Mouse (Mus musculus) forelimb bud, embryonic 11.5 days (tissue): ENCODE measurements at regions not wholly inside any gene's neighbourhood (a gene's known extent, or its start where the extent isn't known, plus 50 kb on each side); places are given as distances from the start of the nearest gene placed in this dataset.
A peak's percentile ranks its signal among the peaks of the same experiment; 100 is the strongest.

Experiments
- DNase-seq: peaks from one replicate; pipeline ENCODE4 v3.0.0-alpha.2; 2012; ENCODE audit warnings: low read depth, low spot score

DNA sequence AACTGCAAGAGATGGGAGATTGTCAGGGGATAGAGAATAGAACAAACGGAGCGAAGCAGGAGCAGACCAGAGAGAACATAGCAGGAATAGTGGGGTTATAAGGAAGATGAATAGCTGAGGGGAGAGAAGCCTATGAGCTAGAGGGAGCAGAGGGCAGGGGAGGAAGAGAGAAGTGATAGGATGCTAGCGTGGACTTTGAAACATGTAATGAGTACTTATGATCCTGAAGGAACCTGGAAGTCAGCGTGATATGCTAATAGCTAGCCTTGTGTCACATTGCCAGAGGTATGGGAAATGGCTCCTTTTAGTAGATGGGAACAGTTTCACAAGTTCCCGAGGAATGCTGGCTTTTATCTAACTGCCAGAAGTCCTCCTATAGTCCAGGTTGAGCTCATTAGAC, 51.8 kb downstream of the Calml3 start:
- no peak for DNase-seq

DNA sequence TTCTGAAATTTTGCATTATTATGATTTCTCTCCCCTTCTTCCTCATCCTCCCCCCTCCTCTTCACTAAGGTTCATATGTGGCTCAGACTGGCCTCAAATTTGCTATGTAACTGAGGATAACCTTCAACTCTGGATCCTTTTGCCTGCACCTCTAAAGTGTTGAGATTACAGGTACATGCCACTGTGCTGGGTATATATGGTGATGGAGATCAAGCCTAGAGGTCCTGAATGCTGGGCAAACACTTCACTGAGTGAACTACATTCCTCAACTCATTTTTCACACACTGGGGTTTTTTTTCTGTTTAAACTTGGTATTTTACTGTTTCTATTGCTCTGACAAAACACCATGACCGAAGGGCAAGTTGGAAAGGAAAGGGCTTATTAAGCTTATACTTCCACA, 52.9 kb downstream of the Calml3 start:
- DNase-seq: no peak

- DNase-seq: no peak
Observed at GRCm38 (mm10) chr13:3750756-3751155, 53.4 kb downstream of the Calml3 start.

GRCm38 (mm10) chr13:3749646-3750045, 54.5 kb downstream of the Calml3 start:
- DNase-seq: no peak

DNA sequence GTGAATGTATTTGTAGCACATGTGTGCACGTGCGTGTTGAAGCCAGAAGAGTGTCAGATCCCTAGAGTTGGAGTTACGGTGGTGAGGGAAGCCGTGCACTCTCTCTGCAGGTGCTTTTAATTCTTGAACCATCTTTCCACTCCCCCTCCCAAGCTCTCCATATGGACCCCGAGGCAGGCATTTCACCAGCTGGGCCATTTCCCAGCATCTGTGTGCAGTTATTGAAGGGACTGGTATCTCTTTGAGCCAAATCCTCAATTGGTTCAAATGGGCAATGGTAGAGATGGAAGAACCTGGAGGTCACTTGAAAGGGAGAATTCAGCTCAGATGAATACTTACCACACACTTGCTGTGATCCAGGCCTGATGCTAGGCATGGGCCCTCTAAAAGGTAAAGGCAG, 55.3 kb downstream of the Calml3 start:
- DNase-seq: peak; percentile 40

DNA sequence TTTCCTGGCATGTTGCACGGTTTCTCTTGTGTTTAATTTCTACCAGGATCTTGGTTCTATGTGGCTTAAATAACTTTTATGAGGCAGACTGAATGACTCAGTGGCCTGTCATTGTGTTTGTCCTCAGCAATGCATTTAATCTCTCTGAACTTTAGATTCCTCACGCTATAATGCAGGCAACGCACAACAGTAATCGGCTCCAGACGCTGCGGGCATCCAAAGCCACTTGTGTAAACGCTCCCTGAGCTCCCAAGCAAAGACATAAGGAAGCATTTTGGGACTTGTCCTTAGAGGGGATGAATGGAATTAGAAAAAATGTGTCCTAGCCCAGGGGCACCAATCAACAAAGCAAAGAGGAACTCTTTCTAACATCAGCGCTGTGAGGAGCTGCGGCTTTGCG, 57.6 kb downstream of the Calml3 start:
- peak; percentile 49 for DNase-seq

- DNase-seq: no peak
Observed at GRCm38 (mm10) chr13:3744870-3745269, 59.2 kb downstream of the Calml3 start.

GRCm38 (mm10) chr13:3743692-3744457, 60.2 kb downstream of the Calml3 start:
- DNase-seq: no peak

GRCm38 (mm10) chr13:3742763-3743401, 61.2 kb downstream of the Calml3 start:
- peak; percentile 54 for DNase-seq

- DNase-seq: peak; percentile 94
Observed at GRCm38 (mm10) chr13:3742094-3742730, 61.9 kb downstream of the Calml3 start.

DNA sequence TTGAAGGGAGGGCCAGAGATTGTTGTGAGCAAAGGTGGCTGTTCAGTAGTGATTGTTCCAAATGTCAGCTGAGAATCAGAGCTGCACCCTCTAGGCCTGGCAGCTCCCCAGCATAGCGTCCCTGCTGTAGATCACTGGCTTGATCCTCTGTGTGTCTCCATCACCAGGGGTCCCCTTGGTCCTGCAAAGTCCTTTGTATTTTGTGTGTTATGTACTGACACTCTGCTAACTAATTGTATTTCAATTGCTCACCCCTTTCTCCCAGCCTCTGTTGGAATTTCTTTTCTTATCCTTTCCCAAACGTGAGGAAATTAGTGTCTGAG, 73.5 kb downstream of the Calml3 start:
- no peak for DNase-seq

DNA sequence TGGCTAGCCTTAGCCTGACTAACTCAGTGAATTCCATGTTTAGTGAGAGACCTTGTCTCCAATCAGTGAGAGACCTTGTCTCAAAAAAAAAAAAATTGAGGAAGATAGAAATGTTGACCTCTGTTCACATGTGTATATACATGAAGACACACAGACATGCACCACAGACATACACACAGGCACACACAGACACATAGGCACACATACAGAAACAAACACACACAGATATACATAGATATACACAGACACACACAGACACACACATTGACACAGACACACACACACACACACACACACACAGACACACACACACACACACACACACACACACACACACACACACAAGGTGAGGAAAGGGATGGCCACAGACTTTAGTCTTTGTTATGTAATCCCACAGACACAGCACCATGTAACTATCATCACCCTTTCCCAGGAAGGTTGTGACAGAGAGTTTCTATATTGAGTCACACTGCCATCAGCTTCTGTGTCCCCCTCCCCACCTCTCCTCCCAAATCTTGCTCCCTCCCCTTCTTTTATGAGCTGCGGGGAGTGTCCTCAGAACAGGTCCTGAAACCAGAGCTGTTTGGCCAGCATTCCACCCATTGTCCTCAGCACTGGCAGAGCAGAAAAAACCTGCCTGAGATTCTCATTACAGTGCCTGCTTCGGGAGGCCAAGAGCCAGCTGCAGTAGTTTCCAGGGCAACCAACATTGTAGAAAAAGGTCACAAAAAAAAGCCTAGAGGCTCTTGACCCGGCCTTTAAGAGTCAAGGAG, 74.0 kb downstream of the Calml3 start:
- DNase-seq: peak; percentile 66

GRCm38 (mm10) chr13:3728888-3729287, 75.2 kb downstream of the Calml3 start:
- DNase-seq: no peak

DNA sequence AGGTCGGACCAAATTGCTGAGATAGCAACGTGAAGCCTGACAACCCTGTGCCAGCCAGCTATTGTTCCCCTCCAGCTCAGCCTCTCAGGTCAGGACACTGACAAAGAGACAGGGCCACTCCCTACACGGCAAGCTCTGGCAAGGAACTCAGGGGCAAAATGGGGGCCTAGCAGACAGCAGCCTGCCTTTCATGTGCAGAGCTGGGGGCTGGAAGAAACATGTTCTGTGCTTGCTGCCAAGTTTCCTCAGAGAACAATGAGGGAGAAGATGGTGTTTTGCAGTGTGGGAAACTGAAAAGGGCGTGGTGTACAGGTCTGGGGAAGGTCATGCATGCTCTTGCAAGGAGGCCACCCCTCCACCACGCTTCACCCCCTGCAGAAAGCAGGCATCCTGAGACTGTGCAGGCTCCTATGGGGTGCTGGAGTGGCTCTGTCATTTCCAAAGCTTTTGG, 77.8 kb downstream of the Calml3 start:
- no peak for DNase-seq

- no peak for DNase-seq
Observed at GRCm38 (mm10) chr13:3725803-3726202, 78.3 kb downstream of the Calml3 start.

GRCm38 (mm10) chr13:3724313-3724712, 79.8 kb downstream of the Calml3 start:
- DNase-seq: no peak

DNA sequence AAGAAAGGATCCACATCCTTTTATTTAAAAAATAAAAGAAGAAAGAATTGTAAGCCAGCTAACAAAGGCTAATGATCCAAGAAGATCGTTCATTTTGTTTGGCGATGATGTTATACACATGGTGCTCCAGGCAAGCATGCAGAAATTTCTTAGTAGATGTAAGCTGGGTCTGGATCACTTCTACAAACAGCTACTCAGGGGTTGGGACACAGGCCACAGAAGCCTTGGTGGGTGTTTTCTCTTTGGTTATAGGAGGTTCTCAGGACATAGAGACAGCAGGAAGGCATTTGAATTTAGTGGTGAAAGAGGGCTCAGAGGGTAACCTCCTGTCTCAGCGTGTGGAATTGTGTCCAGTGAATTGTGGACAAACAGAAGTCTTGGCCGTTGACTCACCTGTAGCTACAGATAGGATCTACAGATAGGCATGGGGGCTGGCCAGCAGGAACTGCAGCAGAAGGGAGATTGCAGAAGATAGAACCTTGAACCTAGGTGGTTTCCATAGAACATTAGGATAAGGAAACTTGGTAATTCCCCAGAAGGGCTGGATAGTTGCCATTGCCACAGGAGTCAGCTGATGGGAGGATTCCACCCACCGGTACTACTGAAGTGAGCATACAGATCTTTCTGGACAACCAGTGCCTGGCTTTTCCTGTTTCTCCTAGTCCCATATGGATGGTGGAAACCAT, 80.5 kb downstream of the Calml3 start:
- DNase-seq: no peak

DNA sequence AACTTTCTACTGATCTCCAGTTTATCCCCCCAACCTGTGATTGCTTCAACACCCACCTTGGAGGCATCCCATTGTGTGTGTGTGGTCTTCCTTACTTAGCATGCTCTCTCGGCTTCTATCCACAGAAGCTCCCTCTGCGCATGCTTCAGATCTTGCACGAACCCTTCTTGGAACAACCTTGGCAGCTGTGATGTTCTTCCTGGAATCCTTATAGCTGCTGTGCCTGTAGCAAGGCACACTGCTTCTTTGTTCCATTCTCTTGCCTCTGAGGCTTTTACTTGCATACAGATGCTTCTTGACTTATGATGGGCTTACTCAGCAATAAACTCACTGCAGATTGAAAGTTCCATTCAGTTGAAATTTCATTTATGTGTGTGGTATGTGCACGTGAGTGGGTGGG, 81.2 kb downstream of the Asb13 start:
- DNase-seq: no peak

DNA sequence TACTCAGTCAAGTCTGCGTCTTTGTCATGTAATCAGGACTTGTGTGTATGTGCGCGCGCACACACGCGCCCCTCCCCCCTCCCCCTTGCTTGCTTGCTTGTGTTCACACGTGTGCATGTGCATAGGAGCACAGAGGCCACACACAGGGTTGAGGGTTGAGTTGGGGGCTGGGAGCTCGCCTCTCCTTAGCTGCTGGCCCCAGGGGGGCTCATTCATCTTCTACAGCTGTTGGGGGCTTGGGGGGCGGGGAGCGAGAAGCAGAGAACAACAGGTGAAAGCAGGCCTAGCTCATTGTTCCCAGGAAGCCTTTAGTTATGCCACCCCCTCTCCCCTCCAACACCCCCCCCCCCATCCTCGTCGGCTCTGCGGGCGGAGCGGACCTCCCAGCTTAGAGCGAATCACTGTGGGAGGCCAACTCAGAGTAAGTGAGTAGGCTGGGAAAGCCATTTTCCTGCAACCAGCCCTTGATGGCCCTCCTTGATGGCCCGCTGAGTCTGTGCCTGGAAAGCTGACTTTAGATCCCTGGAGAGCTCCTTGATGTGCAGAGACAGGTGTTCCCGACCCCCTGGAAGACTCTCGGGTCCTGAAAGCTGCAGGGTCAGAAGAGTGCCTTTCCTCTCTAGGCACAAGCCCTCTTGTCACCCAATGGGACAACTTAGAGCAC, 78.8 kb downstream of the Asb13 start:
- DNase-seq: peak; percentile 89

DNA sequence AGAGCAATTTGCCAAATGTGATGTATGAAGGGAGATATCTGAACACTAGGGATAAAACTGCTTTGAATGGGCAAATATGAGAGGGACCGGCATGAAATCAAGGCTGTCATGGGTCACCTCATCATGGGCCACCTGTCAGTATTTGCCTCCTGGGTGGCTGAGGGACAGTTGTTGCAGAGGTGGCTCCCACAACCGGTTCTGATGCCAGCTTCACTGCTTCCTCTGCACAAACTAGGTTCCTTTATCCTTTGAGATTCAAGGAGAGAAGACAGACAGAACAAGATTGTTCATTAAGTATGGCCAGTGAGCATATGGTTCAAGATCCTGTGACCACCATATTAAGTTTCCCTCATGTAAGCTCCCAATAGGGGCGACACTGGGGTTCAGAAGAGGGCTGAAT, 78.3 kb downstream of the Asb13 start:
- no peak for DNase-seq

DNA sequence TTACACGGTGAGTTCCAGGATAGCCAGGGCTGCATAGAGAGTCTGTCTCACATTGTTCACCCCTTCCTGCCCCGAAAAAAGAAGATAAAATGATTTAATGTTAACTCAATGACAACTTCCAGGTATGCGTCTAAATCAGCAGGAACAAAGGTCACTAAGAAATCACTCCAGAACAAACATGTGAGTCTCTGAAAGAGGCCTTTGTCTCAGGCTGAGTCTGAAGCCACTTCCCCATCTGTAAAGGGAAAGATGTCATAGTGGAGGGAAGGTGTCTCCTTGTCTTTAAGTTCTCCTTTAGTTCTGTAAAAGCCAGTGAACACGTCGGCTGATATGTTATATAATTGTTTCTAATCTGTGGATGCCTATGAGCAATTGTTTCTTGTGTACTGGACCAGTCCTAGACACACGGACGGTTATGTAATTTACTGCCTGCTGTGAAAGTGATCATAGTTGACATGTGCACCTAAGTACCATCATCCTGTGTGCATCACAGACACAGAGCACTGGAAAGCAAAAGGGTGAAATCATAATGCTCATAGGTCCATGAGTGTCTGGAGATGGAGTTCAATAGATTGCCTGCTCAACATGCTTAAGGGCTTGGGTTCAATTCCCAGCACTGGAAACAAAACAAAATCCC, 76.3 kb downstream of the Asb13 start:
- DNase-seq: no peak
